Mouse (Mus musculus): Measurements from ENCODE around the gene Rfx7.
"Not testable (repeated sequence)": the region's sequence is repeated elsewhere in the genome, so short reads cannot be mapped to it uniquely, and the experiment has no call there.

The Rfx7 gene

GRCm38 (mm10) chr9:72640642-72641041, 108.6 kb downstream of the Rfx7 start:
- DNase-seq (ENCODE audit: low spot score in 2 of 2) = no peak

- no peak for DNase-seq (ENCODE audit: low spot score in 2 of 2)
Observed at GRCm38 (mm10) chr9:72641093-72641680, 109.1 kb downstream of the Rfx7 start.

- DNase-seq (ENCODE audit: low spot score in 2 of 2) = not testable (repeated sequence)
Observed at GRCm38 (mm10) chr9:72642756-72643447, 110.9 kb downstream of the Rfx7 start.

GRCm38 (mm10) chr9:72643651-72644417, 111.8 kb downstream of the Rfx7 start:
- no peak for DNase-seq (ENCODE audit: low spot score in 2 of 2)

GRCm38 (mm10) chr9:72644418-72645110, 112.5 kb downstream of the Rfx7 start:
- DNase-seq (ENCODE audit: low spot score in 2 of 2) = no peak

GRCm38 (mm10) chr9:72649781-72650180, 117.7 kb downstream of the Rfx7 start:
- DNase-seq (ENCODE audit: low spot score in 2 of 2) = no peak

GRCm38 (mm10) chr9:72652961-72653360, 120.9 kb downstream of the Rfx7 start:
- no peak for DNase-seq (ENCODE audit: low spot score in 2 of 2)

GRCm38 (mm10) chr9:72653533-72653932, 121.5 kb downstream of the Rfx7 start:
- DNase-seq (ENCODE audit: low spot score in 2 of 2) = no peak

- DNase-seq (ENCODE audit: low spot score in 2 of 2) = peak; percentile 71 to 87
Observed at GRCm38 (mm10) chr9:72654593-72655242, 122.7 kb downstream of the Rfx7 start.

- DNase-seq (ENCODE audit: low spot score in 2 of 2) = peak in 1 of 2 experiments; percentile 18
Observed at GRCm38 (mm10) chr9:72655602-72656001, 123.6 kb downstream of the Rfx7 start.

- no peak for DNase-seq (ENCODE audit: low spot score in 2 of 2)
Observed at GRCm38 (mm10) chr9:72656491-72656890, 124.5 kb downstream of the Rfx7 start.

GRCm38 (mm10) chr9:72656940-72657339, 124.9 kb downstream of the Rfx7 start:
- DNase-seq (ENCODE audit: low spot score in 2 of 2) = no peak

GRCm38 (mm10) chr9:72657694-72658093, 125.7 kb downstream of the Rfx7 start:
- DNase-seq (ENCODE audit: low spot score in 2 of 2) = no peak

- peak in 1 of 2 experiments; percentile 39 for DNase-seq (ENCODE audit: low spot score in 2 of 2)
Observed at GRCm38 (mm10) chr9:72660139-72660538, 128.1 kb downstream of the Rfx7 start.

GRCm38 (mm10) chr9:72660911-72661310, 128.9 kb downstream of the Rfx7 start:
- no peak for DNase-seq (ENCODE audit: low spot score in 2 of 2)

GRCm38 (mm10) chr9:72661561-72661894, 129.5 kb downstream of the Rfx7 start:
- DNase-seq (ENCODE audit: low spot score in 2 of 2) = no peak

- DNase-seq (ENCODE audit: low spot score in 2 of 2) = peak; percentile 91 to 95
Observed at GRCm38 (mm10) chr9:72661895-72662661, 130.0 kb downstream of the Rfx7 start, which contains the start of gene Nedd4. Gene Nedd4 (plus strand): TSS chr9:72662346.

GRCm38 (mm10) chr9:72662691-72663533, 130.9 kb downstream of the Rfx7 start:
- peak; percentile 69 to 84 for DNase-seq (ENCODE audit: low spot score in 2 of 2)

- DNase-seq (ENCODE audit: low spot score in 2 of 2) = no peak
Observed at GRCm38 (mm10) chr9:72663534-72663918, 131.5 kb downstream of the Rfx7 start.

Measured in spleen, postnatal 4 days (tissue).